Mouse (Mus musculus): ENCODE data around the gene Gckr.
"Not testable (repeated sequence)": the region's sequence is repeated elsewhere in the genome, so short reads cannot be mapped to it uniquely, and the experiment has no call there.

Gckr gene

GRCm38 (mm10) chr5:31295606-31296141, 1.6 kb upstream of the Gckr start, which contains the start of gene Fndc4:
Gene Fndc4 (minus strand): TSS chr5:31296080.
- peak in 1 of 2 experiments; percentile 37 for DNase-seq (ENCODE audit: low spot score in 2 of 2)

DNA sequence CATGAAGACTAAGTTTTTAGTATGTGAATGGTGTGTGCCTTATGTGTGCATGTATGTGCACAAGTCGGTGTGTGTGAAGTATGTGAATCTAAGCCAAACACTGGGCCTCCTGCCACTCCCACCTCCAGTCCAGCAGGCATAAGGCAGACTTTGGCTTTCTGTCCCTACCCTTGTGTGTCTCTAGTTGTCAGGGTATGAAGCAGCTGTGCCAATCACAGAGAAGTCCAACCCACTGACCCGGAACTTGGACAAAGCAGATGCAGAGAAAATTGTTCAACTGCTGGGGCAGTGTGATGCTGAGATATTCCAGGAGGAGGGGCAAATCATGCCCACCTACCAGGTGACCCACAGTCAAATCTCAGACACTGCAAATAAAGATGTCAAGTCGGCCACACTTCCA, 738 bp downstream of the Gckr start:
- DNase-seq (ENCODE audit: low spot score in 2 of 2): no peak

- DNase-seq (ENCODE audit: low spot score in 2 of 2): no peak
Observed at GRCm38 (mm10) chr5:31298486-31298885, 1.2 kb downstream of the Gckr start.

- no peak for DNase-seq (ENCODE audit: low spot score in 2 of 2)
Observed at GRCm38 (mm10) chr5:31301866-31302265, 4.6 kb downstream of the Gckr start.

- DNase-seq (ENCODE audit: low spot score in 2 of 2): no peak
Observed at GRCm38 (mm10) chr5:31303093-31303492, 5.8 kb downstream of the Gckr start.

DNA sequence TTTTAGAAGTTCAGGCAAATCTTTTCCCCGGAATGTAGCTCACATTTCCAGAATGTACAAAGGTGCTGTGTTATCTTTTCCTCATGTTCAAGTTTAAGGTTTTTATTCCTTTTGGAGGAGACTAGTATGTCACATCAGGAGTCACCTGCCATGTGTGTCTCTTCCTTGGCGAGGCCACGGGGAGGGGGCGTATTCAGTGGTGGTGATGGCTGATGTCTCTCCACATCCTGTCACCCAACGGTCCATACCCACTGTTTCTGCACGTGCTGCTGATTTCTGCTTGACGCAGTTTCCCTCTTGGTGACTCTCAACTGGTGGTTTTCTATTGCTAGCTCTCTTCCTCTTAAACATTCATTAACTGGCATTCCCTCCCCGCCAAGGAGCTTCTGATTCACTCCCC, 15.6 kb downstream of the Gckr start:
- DNase-seq (ENCODE audit: low spot score in 2 of 2): no peak

DNA sequence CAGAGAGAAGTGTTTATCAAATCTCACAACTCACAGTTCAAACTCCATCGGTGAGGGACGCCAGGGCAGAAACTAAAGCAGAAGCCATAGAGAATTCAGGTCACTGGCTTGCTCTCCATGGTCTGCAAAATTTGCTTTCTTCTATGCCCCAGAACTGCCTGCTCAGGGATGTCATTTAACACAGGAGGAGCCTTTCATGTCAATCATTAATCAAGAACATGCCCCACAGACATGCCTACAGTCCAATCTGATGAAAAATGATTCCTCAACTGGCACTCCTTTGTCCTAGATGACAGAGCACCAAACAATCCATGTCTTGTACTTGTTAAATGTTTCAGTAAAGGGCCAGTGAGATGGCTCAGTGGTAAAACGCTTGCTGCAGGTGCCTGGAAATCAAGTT, 25.5 kb downstream of the Gckr start:
- DNase-seq (ENCODE audit: low spot score in 2 of 2): no peak

DNA sequence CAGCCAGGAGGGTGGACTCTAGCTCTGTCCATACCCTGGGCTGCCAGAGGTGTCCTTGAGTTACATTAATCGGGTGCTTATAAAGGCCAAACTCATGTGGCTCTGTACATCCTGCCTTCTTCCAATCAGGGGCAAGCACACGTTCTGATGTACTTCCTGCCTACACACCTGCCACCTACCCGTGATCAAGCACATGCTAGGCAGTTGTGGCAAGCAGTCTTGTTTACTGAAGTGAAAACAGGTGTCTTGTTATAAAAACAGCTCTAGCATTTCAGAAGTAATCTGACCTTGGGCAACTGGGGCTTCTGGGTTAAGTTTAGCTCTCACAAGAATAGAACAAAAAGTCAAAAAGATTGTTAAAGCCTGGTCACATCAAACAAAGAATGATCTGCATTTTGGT, 26.8 kb downstream of the Gckr start:
- no peak for DNase-seq (ENCODE audit: low spot score in 2 of 2)

DNA sequence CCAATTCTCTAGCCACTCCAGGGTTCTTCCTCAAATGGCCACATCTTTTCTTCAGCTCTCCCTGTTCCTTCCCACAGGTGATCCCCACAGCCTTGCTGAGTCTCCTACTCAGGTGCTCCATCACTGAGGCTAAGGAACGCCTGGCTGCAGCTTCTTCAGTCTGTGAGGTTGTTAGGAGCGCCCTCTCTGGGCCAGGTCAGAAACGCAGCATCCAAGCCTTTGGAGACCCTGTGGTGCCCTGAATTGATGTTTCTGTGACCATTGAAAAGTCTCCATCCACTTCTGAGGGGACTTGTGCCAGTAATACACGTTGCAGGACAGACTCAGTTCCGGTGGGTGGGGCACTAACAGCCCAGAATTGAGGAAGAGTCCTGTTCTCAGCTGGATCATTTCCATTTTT, 29.6 kb downstream of the Gckr start:
- no peak for DNase-seq (ENCODE audit: low spot score in 2 of 2)

DNA sequence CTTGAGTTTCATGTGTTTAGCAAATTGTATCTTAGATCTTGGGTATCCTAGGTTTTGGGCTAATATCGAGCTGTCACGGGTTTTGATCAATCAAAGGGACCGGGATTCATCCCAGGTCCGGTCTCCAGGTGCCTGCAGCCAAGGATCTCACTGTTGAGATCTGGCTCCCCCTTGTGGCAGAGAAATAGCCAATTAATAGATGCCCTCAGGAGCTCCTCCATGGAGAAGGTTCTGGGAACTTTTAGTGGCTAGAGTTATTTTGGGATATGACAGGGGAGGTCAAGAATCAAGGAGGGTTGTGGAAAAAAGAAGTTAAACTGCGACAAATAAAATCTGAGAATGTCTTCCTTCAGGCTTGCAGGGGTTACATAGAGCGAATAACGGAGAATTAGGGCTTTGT, 31.0 kb downstream of the Gckr start:
- no peak for DNase-seq (ENCODE audit: low spot score in 2 of 2)

GRCm38 (mm10) chr5:31357586-31357985, 60.3 kb downstream of the Gckr start:
- not testable (repeated sequence) for DNase-seq (ENCODE audit: low spot score in 2 of 2)

DNA sequence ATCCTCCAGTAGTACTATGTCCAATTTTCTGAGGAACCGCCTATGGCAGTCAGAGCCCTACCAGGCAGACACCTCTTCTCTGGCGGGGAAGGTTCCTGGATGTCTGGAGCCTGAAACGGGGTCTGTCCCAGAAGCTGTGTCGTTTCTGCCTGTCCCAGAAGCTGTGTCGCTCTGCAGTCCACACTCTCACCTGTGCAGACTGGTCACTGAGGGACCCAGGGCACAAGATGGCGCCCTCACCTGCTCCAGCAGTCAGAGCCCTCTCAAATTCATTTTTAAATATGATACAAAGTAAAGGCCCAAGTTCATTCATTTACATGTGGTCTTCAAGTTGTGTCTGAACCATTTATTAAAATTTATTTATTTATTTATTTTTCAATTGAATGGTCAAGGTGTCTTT, 63.7 kb downstream of the Gckr start:
- DNase-seq (ENCODE audit: low spot score in 2 of 2): no peak

Data from urinary bladder, postnatal 4 days (tissue).